Mouse (Mus musculus): ENCODE measurements around the gene Nkg7.

GRCm38 (mm10) chr7:43447801-43448200 lies 10.9 kb downstream of the Nkg7 start:
- TF ChIP-seq EP300 (IDR thresholded peaks at IDR 0.05; ENCODE audit: low read depth) (no peak), CTCF (IDR thresholded peaks at IDR 0.05; ENCODE audit: low read depth) (no peak)
